Mouse (Mus musculus) ES-Bruce4 (cell line): ENCODE data around the gene Foxn1. TPM values are rescaled to one million over a fixed set of nuclear protein-coding genes. Genes with fewer than 3 reads are reported as not detected.

ENCODE experiments used
- H3K27ac ChIP-seq: 2 replicates; pipeline ENCODE4 v1.5.1; 2012; ENCODE audit warnings: low read length, inconsistent platforms; ENCODE audit not compliant: insufficient read depth
- H3K27me3 ChIP-seq: 2 replicates; pipeline ENCODE4 v1.6.1; 2012; ENCODE audit warnings: mild to moderate bottlenecking, low read length, inconsistent platforms; ENCODE audit not compliant: control insufficient read depth, poor library complexity, insufficient read depth, severe bottlenecking
- H3K36me3 ChIP-seq: 2 replicates; pipeline ENCODE4 v1.6.1; 2012; ENCODE audit warnings: inconsistent platforms, mild to moderate bottlenecking, low read length, moderate library complexity; ENCODE audit not compliant: control insufficient read depth, poor library complexity, insufficient read depth, severe bottlenecking
- H3K4me1 ChIP-seq: one replicate; pipeline ENCODE4 v1.8.1; 2011; ENCODE audit warnings: low read length; ENCODE audit not compliant: control insufficient read depth, insufficient read depth
- H3K4me3 ChIP-seq: 2 replicates; pipeline ENCODE4 v1.5.1; 2011; ENCODE audit warnings: low read depth, mild to moderate bottlenecking, low read length
- H3K9ac ChIP-seq: 2 replicates; pipeline ENCODE4 v1.6.1; 2012; ENCODE audit warnings: low read depth, mild to moderate bottlenecking, inconsistent platforms; ENCODE audit not compliant: poor library complexity, severe bottlenecking
- H3K9me3 ChIP-seq: replicated peaks from 2 replicates; pipeline ENCODE4 v1.6.1; 2012; ENCODE audit warnings: mild to moderate bottlenecking, low read length, inconsistent platforms; ENCODE audit not compliant: control insufficient read depth, poor library complexity, insufficient read depth, severe bottlenecking
- CTCF ChIP-seq: IDR thresholded peaks from one replicate; pipeline ENCODE4 v1.8.1; 2011; ENCODE audit warnings: low read depth, low read length
- EP300 ChIP-seq: IDR thresholded peaks from 2 replicates; pipeline ENCODE4 v1.6.1; 2011; ENCODE audit warnings: low read depth, low read length; ENCODE audit not compliant: insufficient read depth
- POLR2A ChIP-seq: IDR thresholded peaks from one replicate; pipeline ENCODE4 v1.8.1; 2011; ENCODE audit warnings: low read length; ENCODE audit not compliant: insufficient read depth
- polyA plus RNA-seq: library from polyadenylated mRNA; stranded (reverse); fragments of >200 nt; gene quantifications from 2 replicates; pipeline ENCODE4 v1.2.4, GENCODE M21; 2011; ENCODE audit warnings: low read depth; ENCODE audit not compliant: missing spikeins, insufficient read depth, insufficient read length

Foxn1 gene
- polyA plus RNA-seq, 1 experiment: not detected

DNA sequence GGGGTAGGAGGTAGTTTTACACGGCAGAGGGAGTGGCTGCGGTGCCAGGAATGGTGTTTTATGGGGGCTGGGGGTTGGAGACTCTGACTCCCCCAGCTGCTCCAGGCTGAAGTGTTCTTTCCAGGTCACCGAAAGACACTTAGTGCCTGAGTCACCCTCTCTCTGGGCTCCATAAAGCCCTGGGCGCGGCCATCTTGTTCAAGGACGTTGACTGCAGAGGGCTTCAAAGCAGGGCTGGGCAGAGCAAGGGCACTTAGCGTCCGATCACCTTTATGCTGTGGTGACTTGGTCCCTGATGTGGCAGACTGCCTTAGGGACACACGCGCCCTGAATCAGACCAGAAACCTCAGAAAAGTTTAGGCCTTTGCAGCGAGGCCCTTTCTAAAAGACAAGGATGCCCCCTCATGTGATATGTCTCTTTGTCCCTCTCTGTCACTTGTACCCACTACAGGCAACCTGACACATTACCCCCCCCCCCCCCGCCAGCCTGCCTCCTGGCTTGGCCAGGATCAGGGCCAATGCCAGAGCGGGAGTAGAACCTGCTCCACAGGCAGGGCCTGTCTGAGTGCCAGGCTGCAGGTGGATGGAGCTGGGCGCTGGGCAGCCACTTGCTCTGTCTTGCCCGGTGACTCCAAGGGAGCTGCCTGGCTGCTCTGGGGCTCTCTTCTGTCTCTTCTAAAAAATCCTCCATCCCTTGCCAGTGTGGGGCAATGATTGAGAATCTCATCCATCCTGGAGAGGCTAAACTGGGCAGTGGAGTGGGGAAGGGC lies 18.7 kb downstream of the Foxn1 start:
- H3K4me1 ChIP-seq: peaks cover 8% of the 10 kb centered on the region
- no peak overlapping the region for H3K4me3 ChIP-seq
- H3K9me3 ChIP-seq: no peaks in the 10 kb centered on the region
- no peak overlapping the region for H3K9ac ChIP-seq
- no peak overlapping the region for H3K27ac ChIP-seq
- TF ChIP-seq CTCF (no peak), POLR2A (no peak), EP300 (no peak)
- H3K36me3 ChIP-seq: no peaks in the 10 kb centered on the region
- H3K27me3 ChIP-seq: no peaks in the 10 kb centered on the region

DNA sequence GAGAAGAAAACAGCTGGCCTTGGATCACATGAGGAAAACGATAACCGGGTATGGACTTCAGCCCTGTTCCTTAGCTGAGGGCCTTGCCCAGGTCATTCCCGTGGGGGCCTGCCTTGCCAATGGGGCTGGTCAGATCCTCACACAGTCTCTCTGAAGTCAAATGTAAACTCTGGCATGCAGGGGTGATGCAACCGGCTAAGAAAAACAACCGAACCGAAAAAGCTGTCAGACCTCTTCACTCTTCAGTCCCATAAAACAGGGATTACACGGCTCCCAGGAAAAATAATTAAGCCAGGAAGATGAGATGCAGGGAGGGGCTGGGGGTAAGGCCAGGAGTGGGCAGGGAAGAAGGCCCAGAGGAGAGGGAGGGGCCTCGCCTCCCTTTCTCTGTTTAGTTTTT lies 22.3 kb downstream of the Foxn1 start:
- TF ChIP-seq CTCF: no peak
- no peak for TF ChIP-seq POLR2A
- no peak for TF ChIP-seq EP300

DNA sequence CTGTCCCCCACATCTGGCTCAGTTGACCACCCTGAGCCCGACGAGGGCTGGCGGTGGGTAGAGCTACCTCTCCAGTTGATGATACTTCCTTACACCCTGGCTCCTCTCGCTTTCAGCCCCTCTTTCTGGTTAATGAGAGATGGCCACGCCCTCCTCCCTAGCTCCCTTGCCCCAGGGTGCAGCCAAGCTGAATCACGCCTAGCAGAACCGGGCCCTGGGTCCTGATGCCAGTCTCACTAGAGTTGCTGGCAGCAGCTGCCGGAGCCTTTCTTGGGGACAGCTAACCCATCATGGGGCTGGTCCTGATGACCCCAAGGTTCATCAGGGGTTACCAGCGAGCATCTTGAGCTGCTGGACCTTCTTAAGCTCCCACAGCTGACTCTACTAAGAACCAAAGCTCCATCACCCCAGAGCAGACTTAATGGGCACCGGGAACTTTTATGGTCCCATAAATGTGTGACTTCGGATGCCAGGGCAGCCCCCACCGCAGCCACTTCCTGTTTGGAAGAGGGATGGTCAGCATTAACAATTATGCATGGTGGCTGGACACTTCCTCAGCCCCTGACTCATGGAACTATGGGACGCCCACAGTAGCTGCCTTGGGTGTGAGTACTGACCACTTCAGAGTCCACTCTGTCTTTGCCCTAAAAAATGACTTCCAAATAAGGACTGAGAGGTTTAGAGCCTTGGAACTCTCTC lies 22.9 kb downstream of the Foxn1 start:
- Histone ChIP-seq H3K9ac (no peak overlapping the region), H3K4me1 (no peaks in the 10 kb centered on the region), H3K27ac (no peak overlapping the region), H3K4me3 (no peak overlapping the region), H3K9me3 (no peaks in the 10 kb centered on the region), H3K36me3 (no peaks in the 10 kb centered on the region), H3K27me3 (no peaks in the 10 kb centered on the region)
- no peak for TF ChIP-seq EP300
- no peak for TF ChIP-seq POLR2A
- no peak for TF ChIP-seq CTCF

More for the DNA sequence above, 22.3 kb downstream of the Foxn1 start:
- no peaks in the 10 kb centered on the region for H3K36me3 ChIP-seq
- H3K9me3 ChIP-seq: no peaks in the 10 kb centered on the region
- H3K4me3 ChIP-seq: no peak overlapping the region
- no peaks in the 10 kb centered on the region for H3K4me1 ChIP-seq
- no peaks in the 10 kb centered on the region for H3K27me3 ChIP-seq
- H3K27ac ChIP-seq: no peak overlapping the region
- no peak overlapping the region for H3K9ac ChIP-seq

DNA sequence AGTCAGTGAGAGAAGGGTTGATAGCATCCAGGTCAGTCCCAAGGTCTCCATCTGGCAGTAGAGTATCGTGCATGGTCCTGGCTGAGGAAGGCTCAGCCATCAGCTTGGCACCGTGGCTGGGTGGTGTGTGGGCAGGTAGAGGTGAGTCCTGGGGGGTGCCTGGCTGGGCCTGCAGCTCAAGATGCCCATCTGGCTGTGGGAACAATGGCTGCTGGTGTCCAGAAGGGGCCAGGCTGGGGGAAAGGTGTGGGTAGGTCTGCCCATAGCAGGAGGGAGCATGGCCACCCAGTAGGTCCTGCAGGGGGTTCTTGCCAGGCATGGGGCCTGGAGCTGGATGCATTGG lies 25.6 kb downstream of the Foxn1 start:
- no peak overlapping the region for H3K9ac ChIP-seq
- no peak overlapping the region for H3K4me3 ChIP-seq
- no peaks in the 10 kb centered on the region for H3K9me3 ChIP-seq
- H3K27ac ChIP-seq: no peak overlapping the region
- no peaks in the 10 kb centered on the region for H3K36me3 ChIP-seq
- TF ChIP-seq EP300 (no peak), CTCF (no peak), POLR2A (no peak)
- H3K27me3 ChIP-seq: no peaks in the 10 kb centered on the region
- no peaks in the 10 kb centered on the region for H3K4me1 ChIP-seq

DNA sequence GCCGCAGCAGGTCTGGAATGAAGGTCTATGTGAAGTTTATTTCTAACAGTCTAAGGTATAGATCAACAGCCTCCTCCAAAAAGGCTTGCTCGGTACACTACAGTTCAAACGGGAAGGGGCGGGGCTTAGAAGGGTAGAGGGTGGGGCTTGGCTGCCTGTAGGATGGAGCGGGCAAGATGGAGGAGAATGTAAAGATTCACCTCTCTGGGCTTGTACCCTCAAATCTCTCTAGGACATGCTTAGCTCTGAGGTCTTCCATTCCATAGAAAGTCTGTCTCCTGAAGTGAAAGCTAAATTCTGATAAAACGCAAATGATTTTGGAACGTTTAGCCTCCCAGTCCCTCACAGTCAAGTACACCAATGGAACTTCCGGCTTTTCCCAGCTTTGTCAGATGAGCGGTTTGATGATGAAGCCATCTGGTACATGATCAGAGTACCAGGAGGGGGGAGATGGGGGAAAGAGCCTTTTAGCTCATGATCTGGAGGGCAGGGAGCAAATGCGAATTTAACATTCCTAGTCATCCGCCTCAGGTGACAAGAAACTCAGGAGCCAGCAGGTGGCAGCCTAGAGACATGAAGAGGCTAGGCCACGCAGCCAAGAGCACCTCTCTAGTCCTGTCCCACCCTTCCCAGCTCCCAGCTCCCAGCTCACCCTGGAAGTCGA lies 26.1 kb downstream of the Foxn1 start:
- Histone ChIP-seq H3K27ac (peak overlapping the region; percentile 1; the same call in 1 of the 2 replicates), H3K4me1 (no peaks in the 10 kb centered on the region), H3K36me3 (no peaks in the 10 kb centered on the region), H3K27me3 (no peaks in the 10 kb centered on the region), H3K4me3 (peak overlapping the region; percentile 65), H3K9me3 (no peaks in the 10 kb centered on the region), H3K9ac (peak overlapping the region; percentile 41)
- peak; percentile 68 for TF ChIP-seq POLR2A
- TF ChIP-seq EP300: no peak
- TF ChIP-seq CTCF: peak; percentile 81
